Mouse (Mus musculus): ENCODE measurements around the gene Clec4f.

The Clec4f gene

DNA sequence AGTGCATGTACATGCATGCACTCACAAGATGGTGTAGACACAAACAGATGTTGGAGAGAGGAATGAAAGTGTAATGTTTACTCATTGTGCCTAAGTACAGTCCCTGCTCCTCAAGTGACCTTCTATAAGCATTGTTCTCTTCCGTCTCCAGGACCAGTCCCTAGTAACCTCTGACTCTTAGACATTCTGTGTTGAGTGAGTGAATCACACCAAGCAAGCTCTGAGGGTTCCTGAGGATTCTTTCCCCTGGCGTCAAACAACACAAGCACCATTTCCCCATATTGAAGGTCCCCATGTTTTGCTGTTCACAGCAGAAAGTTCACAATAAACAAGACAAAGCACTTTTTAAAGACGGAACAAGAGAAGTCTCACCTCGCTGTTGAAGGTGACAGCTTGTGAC lies 24.2 kb downstream of the Clec4f start:
- no peak for DNase-seq

DNA sequence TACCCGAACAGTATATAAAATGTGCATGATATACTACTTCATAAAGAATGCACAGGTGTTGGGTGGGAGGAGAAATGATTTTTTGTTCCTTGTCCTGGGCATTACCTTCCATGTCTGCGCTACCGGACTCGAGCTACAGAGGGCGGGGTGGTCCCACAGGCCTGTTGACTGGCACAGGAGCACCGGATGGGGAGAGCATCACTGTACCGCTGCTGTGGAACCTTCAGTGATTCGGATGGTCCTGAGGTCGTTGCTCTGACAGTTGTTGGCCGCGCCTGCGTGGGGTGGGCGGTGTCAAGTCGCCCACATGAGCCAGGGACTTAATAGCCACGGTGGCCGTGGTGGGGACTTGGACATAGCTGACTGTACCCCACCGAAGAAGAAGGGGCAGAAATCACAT lies 29.2 kb downstream of the Clec4f start:
- DNase-seq: no peak

DNA sequence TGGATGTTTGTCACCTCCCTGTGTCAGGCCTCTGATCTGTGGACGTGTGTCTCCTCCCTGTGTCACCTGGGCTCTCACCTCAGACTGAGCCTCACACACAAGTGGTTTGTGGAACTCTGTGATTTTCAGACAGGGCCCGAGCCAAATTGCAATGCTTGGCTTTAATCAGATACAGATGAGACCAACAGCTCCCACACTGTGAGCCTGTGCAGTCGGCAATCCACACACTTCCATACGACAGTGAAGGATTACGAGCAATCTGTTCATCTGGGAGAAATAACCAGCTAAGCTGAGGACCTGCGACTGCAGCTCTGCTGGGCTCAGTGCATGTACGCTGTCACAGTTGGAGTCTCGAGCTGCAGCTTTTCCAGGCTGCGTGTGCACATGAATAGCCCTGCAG lies 36.0 kb downstream of the Clec4f start:
- DNase-seq: no peak

DNA sequence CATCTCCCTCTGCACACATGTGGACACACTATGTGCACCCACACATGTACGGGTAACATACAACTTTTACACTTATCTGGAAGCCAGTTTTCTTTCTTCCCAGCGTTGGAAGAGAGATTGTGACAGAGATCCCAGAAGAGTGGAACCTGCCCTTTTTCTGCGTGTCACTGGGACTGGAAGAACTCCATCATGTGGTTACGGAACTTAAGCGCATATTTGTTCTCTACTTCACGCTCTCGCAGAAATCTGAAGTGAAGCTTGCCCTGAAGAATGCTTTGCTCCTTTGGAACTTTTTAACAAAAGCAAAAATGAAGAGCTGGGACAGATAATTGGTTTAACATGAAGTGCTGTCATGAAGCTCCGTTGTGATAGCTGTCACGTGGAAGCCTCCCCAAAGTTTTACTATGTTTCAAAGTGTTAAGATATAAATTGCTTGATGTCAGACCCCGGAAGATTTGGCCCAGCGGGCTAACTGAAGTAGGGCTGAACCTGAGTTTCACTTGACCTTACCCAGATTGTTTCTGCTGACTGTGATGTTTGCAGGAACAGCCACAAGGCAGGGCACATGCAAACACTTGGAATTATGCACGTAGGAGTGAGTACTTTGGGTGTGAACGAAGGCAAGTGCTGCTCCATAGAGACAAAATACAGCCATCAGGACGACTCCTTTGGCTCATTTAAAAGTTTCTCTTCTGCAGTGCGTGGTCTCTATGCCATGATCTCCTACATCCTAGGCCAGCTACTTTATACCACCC lies 38.2 kb downstream of the Clec4f start:
- no peak for DNase-seq

DNA sequence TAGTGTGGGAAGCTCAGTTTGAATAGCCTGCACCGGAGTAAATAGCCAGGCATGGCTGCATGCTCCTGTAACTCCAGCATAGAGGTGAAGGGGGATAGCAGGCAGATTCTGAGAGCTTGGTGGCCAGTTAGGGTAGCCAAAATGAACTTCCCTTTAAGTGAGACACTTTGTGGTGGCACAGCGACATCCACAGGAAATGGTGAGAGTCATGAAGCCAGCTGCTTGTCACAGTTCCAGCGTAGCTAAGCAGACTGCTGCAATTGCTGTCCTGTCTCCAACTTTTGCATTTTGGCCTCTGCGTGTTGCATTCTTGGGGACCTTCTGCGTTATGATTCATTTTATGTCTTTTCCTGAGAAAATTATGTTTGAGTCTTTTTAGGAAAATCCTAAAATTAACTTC lies 39.5 kb downstream of the Clec4f start:
- peak; percentile 26 for DNase-seq

DNA sequence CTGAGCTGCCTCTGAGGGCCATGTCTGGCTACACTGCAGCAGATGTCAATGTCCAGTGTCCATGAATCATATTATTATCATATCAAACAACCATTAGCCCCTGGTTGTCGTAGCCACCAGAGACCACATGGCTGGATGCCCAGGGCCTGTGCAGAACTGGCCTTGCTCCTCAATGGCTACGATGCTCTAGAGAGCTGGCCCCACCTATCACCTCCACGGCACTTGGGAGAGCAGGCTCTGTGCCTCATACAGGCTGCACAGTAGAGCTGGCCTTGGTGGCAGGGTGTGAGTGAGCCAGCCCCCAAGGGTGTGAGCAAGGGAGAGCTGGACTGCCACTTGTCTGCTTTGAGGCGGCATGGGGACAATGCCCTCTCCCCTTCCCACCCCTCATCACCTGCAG lies 41.5 kb downstream of the Clec4f start:
- no peak for DNase-seq

DNA sequence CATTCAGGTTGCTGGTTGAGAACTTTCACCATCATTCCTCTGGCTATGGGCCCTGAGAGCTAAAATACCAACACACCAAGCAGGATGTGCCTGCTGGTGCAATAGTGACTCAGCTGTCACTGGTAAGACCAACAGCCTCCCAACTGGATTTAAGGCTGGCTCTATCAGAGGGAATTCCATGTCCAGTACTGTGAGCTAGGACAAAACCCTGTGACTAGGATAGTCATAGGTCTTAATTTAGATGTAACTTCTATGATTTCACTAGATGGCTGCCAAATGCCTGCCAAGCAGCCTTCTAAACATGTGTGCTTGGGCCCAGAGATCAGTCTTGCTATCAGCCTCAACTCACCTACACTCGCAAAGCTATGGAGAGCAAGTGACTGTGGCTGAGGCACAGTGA lies 43.0 kb downstream of the Clec4f start:
- DNase-seq: no peak

DNA sequence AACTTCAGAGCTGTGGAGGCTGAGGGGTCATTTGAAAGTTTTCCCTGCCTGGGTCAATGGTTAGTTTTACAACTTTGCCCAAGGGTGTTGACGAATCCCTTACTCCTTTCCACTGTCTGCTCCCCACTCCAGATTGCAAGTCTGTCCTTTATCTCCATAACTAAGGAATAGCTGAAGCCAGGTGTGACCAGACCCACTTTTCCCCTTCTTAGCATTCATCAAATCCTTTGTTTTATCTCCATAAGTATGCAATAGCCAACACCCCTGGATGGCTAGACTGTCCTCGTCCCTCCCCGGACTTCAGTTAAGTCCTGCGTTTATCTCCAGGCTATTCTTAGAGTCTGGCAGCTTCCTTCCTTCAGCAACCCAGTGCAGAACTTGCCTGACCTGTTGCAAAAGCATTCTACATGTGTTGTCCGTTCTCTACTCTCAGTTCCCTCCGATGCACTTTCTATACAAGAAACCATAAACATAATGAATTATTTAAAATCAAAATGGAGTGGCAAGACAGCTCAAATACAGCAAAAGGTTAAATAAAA lies 56.3 kb downstream of the Clec4f start:
- DNase-seq: no peak

DNA sequence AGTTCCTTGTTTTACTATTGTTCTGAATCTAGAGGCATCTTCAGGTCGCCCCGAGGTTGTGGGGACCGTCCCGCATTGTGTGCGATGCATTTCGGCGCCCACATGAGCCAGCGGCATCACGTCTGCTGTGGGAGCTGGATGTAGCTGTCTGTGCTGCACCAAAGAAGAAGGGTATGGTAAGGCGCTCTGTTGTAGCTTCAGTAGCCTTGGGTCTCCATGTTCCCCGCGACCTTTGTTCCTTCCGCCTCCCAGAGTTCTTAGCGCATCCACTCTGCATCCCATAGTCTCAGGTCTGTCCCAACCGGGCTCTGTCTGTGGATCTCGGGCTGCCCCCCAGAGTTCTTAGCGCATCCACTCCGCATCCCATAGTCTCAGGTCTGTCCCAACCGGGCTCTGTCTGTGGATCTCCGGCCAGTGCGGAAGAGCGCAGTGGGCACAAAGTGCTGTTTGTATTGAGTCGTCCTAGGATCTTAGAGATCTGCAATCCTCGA lies 56.9 kb downstream of the Clec4f start:
- DNase-seq: no peak

DNA sequence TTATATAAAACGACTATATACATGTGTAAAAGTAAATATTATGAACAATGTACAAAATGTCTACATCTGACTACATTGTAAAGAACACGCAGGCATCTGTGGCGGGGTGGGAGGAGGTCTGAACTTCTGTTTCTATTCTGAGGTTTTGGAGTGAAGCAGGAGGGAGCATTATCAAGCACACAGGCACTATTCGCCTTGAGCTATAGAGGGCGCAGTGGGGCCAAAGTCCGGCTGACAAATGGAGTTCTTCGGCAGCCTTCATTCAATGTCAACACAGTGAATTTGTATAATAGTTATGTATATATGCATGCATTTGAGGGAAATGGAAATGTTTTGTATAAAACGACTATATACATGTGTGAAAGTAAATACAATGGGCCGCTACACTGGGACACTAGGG lies 57.3 kb downstream of the Clec4f start:
- DNase-seq: peak; percentile 20

DNA sequence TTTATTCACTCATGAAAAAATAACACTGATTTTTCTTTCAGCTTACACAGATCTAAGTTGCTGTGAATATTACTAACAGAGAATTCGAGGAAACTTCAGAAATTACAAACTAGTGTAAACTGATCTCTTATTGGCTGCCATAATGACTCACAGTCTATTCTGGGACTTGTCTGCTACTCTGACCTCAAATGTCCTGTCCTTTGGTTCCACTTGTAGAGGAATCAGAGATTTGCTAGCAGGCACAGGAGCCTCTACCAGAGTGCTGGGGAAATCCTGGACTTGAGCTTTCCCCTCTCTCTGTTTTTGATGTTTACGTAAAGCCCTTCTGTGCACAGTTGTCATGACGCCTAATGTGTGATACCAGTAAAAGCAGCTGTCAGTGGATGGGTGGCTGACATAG lies 58.0 kb downstream of the Clec4f start:
- DNase-seq: no peak

DNA sequence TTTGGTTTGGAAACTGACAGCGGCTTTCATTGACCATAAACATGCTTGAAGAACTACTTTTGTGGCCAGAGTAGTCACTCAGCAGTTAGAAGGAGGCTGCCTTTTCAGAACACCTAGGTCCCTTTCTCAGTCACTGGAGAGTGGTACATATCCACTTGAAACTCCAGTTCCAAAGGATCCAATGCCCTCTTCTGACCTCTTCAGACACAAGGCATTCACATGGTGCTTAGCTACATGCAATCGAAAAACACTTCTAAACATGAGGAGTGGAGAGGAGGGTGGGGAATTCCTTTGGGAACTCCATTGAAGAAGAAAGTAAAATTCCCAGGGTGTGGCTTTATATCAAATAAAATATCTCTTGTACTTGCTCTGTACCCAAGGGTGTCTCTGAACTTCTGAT lies 61.0 kb downstream of the Clec4f start:
- no peak for DNase-seq
